Mouse (Mus musculus) kidney, adult 8-10 months (tissue): ENCODE measurements around the gene Gm14296.
"Not testable (repeated sequence)": the region's sequence is repeated elsewhere in the genome, so short reads cannot be mapped to it uniquely, and the experiment has no call there.

Experiments
- DNase-seq, 2 experiments: peaks; one replicate each; pipeline ENCODE4 v3.0.0; 2022

Gm14296 gene

DNA sequence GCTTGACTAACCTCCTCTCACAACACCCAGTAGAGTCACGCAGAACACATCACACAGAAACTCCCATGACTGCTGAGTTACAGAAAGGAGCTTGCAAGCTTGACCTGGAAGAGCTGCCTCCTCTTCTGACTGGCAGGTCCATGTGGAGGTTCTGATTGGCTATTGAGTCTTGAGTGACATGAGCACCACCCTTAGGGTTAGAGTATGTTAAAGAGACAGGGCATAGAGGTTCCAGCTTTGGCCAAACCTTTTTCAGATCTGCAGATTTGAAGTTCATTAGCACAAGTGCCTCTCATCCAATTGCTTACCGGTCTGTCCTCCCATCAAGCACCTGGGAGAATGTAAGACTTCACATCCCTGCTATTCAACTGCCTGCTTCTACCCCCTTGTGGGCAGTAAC, at the start of gene Gm14296:
TSS of gene Gm14296 (minus strand) at position 101 of the 400 bp plus-strand sequence.
- DNase-seq, result not testable (repeated sequence)

DNA sequence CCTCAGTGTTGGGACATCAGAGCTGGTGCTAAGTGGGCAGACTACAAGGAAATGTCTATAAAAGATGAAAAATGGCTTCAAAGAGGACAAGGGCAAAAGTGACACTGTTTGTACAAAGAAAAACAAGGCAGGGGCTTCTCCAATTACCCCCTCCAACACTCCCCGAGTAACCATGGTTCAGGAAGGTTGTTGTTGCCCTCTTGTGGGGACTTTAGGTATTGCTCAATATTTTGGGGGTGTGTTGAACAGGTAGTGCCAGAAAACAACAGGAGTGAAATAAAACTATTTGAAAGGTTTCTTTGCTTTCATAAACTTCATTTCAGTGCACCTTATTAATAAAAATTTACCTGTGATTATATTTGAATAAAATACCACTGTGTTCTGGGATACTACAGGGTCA, 22.1 kb downstream of the Gm14296 start:
- not testable (repeated sequence) for DNase-seq
